Mouse (Mus musculus) neural tube, embryonic 14.5 days (tissue): ENCODE data around the gene Xirp1. TPM values are rescaled to one million over a fixed set of nuclear protein-coding genes. Genes with fewer than 3 reads are reported as not detected.
"Not testable (repeated sequence)": the region's sequence is repeated elsewhere in the genome, so short reads cannot be mapped to it uniquely, and the experiment has no call there.

ENCODE experiments used
- ATAC-seq: fragments of 200-750 bp; cut with Nextera tagmentation; 2 replicates; pipeline ENCODE4 v1.8.0; 2017; ENCODE audit warnings: low read depth, mild to moderate bottlenecking, moderate TSS enrichment, moderate library complexity
- H3K27ac ChIP-seq: fragments of 300-500 bp; sonication (generic); 2 replicates; pipeline ENCODE4 v1.5.1; 2014; ENCODE audit warnings: low read depth, mild to moderate bottlenecking, control low read depth, low read length, moderate library complexity, mixed read lengths
- H3K27me3 ChIP-seq: fragments of 300-500 bp; sonication (generic); 2 replicates; pipeline ENCODE4 v1.6.1; 2014; ENCODE audit warnings: low read length; ENCODE audit not compliant: control insufficient read depth, insufficient read depth
- H3K36me3 ChIP-seq: fragments of 300-500 bp; sonication (generic); 2 replicates; pipeline ENCODE4 v1.6.1; 2014; ENCODE audit warnings: low read length, mixed read lengths; ENCODE audit not compliant: control insufficient read depth, insufficient read depth
- H3K4me1 ChIP-seq: fragments of 300-500 bp; sonication (generic); 2 replicates; pipeline ENCODE4 v1.6.1; 2014; ENCODE audit warnings: low read length; ENCODE audit not compliant: control insufficient read depth, insufficient read depth
- H3K4me2 ChIP-seq: fragments of 300-500 bp; sonication (generic); 2 replicates; pipeline ENCODE4 v1.6.1; 2014; ENCODE audit warnings: mild to moderate bottlenecking, low read depth, low read length, control low read depth
- H3K4me3 ChIP-seq: fragments of 300-500 bp; sonication (generic); 2 replicates; pipeline ENCODE4 v1.5.1; 2014; ENCODE audit warnings: low read depth, low read length, control low read depth, mixed read lengths
- H3K9ac ChIP-seq: fragments of 300-500 bp; sonication (generic); replicated peaks from 2 replicates; pipeline ENCODE4 v1.6.1; 2014; ENCODE audit warnings: low read depth, mild to moderate bottlenecking, control low read depth, low read length, mixed read lengths
- H3K9me3 ChIP-seq: fragments of 300-500 bp; sonication (generic); 2 replicates; pipeline ENCODE4 v1.6.1; 2016; ENCODE audit warnings: low read length; ENCODE audit not compliant: control insufficient read depth
- WGBS: fragments of 180-500 bp; shearing (Covaris S2); extraction: QIAGEN DNeasy Blood & Tissue Kit; methylation state at CpG from one replicate; pipeline ENCODE4 v1.1.7; 2014; 5-methylcytosine and 5-hydroxymethylcytosine counted together
- polyA plus RNA-seq: library from polyadenylated mRNA; unstranded; fragments of >200 nt; fragmentation: Nextera tagmentation; extraction: Ambion mirVana; gene quantifications from 2 replicates; pipeline ENCODE4 v1.2.1, GENCODE M21; 2014

Xirp1 gene
- polyA plus RNA-seq, 1 experiment from 2014 or later, result 0.03 TPM

DNA sequence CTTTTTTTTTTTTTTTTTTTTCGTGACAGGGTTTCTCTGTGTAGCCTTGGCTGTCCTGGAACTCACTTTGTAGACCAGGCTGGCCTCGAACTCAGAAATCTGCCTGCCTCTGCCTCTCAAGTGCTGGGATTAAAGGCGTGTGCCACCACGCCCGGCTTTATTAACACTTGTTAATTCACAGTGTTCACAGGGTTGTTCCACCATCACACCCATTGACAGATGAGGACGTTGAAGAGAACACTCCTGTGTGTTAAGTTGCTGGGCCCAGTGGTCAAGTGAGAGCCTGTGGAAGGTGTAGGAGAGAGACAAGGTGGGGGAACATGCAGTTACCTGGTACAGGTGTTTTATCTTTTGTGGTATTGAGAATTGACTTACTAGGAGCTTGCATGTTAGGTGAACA, 11.2 kb downstream of the Xirp1 start:
- not testable (repeated sequence) for H3K4me3 ChIP-seq, H3K27me3 ChIP-seq, H3K4me2 ChIP-seq, ATAC-seq, H3K4me1 ChIP-seq, H3K9me3 ChIP-seq, H3K36me3 ChIP-seq, H3K9ac ChIP-seq, H3K27ac ChIP-seq
- 86% methylated on average over 6 of the region's 6 CpGs for WGBS

DNA sequence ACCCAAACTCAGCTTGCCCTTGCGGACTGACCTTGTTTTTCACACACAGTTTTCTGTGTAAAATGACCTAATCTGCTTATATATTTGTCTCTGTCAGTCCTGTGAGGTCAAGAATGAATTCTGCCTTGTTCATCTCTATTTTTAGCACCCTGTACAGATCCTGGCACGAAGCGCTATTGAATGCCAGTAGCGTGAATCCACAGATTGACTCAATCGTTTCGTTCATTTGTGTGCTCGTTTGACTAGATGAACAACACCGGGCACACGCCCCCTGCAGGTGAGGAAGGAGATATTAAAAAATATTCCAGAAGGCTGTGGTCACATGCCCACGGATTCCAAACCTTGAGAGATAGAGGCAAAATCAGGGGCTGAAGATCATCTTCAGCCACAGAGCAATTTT, 11.9 kb downstream of the Xirp1 start:
- peak overlapping the region; percentile 63 for H3K9ac ChIP-seq
- no peaks in the 10 kb centered on the region for H3K27me3 ChIP-seq
- peak; percentile 68 for ATAC-seq
- peak overlapping the region; percentile 79 for H3K4me2 ChIP-seq
- no peaks in the 10 kb centered on the region; the same call in 1 of the 2 replicates for H3K4me1 ChIP-seq
- WGBS, result 1% methylated on average over 10 of the region's 10 CpGs
- H3K4me3 ChIP-seq, result peak overlapping the region; percentile 42
- H3K9me3 ChIP-seq, result no peaks in the 10 kb centered on the region
- H3K27ac ChIP-seq, result peak overlapping the region; percentile 82
- no peaks in the 10 kb centered on the region for H3K36me3 ChIP-seq

DNA sequence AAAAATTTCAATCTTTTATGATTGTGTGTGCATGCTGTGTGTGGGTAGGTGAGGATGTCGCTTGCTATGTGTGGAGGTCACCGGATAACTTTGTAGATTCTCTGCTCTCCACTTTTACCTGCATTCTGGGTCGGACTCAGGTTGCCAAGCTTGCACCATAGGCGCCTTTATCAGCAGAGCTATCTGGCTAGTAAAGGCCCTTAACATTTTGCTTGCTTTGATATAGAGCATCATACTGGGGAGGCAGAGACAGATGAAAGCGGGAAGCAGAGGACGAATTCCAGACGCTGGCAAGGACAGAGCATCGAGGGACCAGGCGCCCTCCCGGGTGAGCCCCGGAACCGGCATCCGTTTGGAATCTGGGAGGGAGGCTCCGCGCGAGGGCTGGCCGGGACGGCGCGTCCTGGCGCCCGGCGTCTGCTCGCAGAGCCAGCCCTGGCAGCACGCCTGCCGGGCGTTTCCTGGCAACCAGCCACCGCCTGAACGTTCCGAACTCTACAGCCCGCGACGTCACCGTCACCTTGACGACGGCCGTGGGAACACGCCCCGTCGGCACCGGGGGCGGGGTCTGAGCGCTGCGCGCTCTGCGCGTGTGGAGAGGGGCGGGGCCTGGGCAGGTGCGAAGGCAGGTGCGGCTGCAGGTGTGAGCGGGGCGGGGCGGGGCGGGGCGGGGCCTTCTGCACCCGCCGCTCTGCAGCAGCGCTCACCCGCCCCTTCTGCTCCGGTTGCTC, 12.5 kb downstream of the Xirp1 start:
- Histone ChIP-seq H3K9ac (peak overlapping the region; percentile 63), H3K27ac (peak overlapping the region; percentile 82), H3K4me2 (peak overlapping the region; percentile 79), H3K9me3 (no peaks in the 10 kb centered on the region), H3K27me3 (no peaks in the 10 kb centered on the region), H3K36me3 (no peaks in the 10 kb centered on the region), H3K4me1 (no peaks in the 10 kb centered on the region; the same call in 1 of the 2 replicates), H3K4me3 (peak overlapping the region; percentile 42)
- ATAC-seq, result peak; percentile 94
- WGBS, result 2% methylated on average over 49 of the region's 60 CpGs

DNA sequence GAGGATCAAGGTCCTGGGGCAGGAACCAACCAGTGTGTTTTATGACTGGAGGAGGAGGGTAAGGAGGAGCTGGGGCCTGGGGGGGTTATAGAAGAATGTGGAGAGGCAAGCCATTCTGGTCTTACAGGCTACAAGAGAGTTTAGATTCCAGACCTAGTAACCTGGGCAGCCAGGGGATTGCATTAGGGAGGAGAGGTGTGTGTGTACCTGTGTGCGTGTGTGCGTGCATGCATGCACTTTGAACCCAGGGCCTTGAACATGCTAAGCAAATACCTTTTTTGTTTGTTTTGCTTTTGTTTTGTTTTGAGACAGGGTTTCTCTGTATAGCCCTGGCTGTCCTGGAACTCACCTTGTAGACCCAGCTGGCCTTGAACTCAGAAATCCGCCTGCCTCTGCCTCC, 13.5 kb downstream of the Xirp1 start:
- Histone ChIP-seq H3K27ac (no peak overlapping the region), H3K9me3 (no peaks in the 10 kb centered on the region), H3K4me1 (no peaks in the 10 kb centered on the region; the same call in 1 of the 2 replicates), H3K9ac (no peak overlapping the region), H3K4me2 (no peak overlapping the region), H3K4me3 (no peak overlapping the region), H3K27me3 (no peaks in the 10 kb centered on the region), H3K36me3 (no peaks in the 10 kb centered on the region)
- WGBS, result 98% methylated on average over 3 of the region's 3 CpGs
- ATAC-seq, result no peak

DNA sequence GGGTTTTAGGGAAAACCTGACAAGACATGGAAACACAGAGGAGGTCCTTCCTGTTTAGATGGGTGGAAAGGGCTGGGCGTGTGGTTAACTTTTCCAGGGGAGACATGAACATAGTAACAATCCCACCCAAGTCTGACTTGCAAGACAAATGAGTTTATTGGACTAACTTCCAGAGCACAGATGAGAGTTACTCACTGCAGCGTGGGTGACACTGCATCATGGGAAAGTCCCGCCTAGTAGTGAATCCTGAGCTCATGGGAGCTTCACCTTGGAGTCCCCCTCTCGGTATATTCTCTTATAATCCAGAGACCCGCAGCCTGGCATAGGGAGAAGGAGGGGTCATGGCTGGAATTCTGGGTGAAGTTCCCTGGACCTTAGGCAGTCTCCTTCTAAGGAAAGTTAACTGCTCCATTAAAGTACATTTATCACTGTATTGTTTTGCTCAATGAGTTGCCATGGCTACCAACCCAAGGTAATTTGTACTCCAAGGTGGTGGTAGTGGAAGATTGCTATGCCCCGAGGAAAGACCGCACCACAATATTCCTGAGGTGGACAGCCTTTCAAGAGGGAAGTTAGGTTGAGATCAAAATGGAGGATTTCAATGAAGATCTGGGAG, 14.1 kb downstream of the Xirp1 start:
- WGBS, result 59% methylated on average over 7 of the region's 7 CpGs
- Histone ChIP-seq H3K4me3 (no peak overlapping the region), H3K4me2 (no peak overlapping the region), H3K36me3 (no peaks in the 10 kb centered on the region), H3K27me3 (no peaks in the 10 kb centered on the region), H3K9me3 (no peaks in the 10 kb centered on the region), H3K9ac (no peak overlapping the region), H3K4me1 (no peaks in the 10 kb centered on the region; the same call in 1 of the 2 replicates), H3K27ac (no peak overlapping the region)
- ATAC-seq, result no peak

DNA sequence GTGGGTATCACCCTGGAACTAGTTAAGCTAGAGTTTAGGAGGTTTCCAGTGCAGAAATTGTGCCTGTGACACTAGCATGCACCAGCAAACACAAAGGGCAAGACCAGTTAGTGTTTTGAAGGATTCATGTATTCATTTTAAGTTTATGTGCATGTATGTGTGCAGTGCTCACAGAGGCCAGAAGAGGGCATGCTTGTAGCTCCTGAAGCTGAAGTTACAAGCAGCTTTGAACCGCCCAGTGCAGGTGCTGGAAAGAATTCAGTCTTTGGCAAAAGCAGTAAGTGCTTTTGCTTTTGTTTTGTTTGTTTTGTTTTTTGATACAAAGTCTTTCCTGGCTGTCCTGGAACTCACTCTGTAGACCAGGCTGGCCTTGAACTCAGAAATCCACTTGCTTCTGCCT, 15.6 kb downstream of the Xirp1 start:
- Histone ChIP-seq H3K36me3 (no peaks in the 10 kb centered on the region), H3K9me3 (no peaks in the 10 kb centered on the region), H3K4me2 (no peak overlapping the region), H3K27me3 (no peaks in the 10 kb centered on the region), H3K4me3 (no peak overlapping the region), H3K4me1 (no peaks in the 10 kb centered on the region; the same call in 1 of the 2 replicates), H3K9ac (no peak overlapping the region), H3K27ac (no peak overlapping the region)
- no peak for ATAC-seq
- 85% methylated on average over 1 of the region's 1 CpGs for WGBS

DNA sequence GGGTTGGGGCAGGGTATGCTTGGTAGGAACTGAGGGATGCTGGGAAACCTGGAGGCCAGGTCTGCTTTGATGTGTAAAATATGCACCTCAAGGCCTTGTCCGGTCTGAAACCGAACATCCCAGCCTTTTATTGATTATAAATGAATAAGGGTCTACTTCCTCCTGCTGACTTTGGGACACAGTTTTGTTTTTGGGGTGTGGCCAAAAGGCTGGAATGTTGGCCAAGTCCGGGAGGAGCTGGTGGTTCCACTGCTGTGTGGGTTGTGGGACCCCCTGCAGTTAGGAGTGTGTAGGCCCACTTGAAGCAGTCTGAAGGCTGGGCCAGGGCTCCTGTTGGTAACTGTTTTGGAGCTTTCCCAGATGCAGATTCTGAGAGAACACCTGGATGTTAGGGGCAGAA, 17.5 kb downstream of the Xirp1 start:
- H3K9ac ChIP-seq, result no peak overlapping the region
- no peaks in the 10 kb centered on the region for H3K9me3 ChIP-seq
- H3K4me3 ChIP-seq, result no peak overlapping the region
- no peaks in the 10 kb centered on the region for H3K36me3 ChIP-seq
- ATAC-seq, result no peak
- H3K27me3 ChIP-seq, result no peaks in the 10 kb centered on the region
- H3K4me2 ChIP-seq, result no peak overlapping the region
- 77% methylated on average over 3 of the region's 3 CpGs for WGBS
- H3K27ac ChIP-seq, result no peak overlapping the region
- H3K4me1 ChIP-seq, result no peaks in the 10 kb centered on the region

DNA sequence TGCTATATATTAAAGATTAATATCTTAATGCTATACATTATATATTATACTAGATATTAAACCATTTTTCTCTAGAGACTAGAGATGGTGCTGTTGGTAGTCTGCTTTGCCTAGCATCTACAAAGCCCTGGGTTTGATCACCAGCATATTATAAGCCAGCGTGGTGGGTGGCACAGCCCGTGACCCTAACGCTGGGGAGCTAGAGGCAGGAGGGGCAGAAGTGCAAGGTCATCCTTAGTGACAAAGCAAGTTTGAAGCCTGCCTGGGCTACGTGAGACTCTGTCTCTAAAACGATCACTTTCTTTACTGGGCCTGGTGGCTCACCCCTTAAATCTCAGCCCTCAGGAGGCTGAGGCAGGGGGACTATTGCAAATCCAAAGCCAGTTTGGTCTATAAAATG, 20.5 kb downstream of the Xirp1 start:
- Histone ChIP-seq H3K9ac (no peak overlapping the region), H3K4me2 (no peak overlapping the region), H3K9me3 (no peaks in the 10 kb centered on the region), H3K36me3 (no peaks in the 10 kb centered on the region), H3K4me1 (no peaks in the 10 kb centered on the region), H3K27ac (no peak overlapping the region), H3K27me3 (no peaks in the 10 kb centered on the region), H3K4me3 (no peak overlapping the region)
- 78% methylated on average over 5 of the region's 5 CpGs for WGBS
- no peak for ATAC-seq

DNA sequence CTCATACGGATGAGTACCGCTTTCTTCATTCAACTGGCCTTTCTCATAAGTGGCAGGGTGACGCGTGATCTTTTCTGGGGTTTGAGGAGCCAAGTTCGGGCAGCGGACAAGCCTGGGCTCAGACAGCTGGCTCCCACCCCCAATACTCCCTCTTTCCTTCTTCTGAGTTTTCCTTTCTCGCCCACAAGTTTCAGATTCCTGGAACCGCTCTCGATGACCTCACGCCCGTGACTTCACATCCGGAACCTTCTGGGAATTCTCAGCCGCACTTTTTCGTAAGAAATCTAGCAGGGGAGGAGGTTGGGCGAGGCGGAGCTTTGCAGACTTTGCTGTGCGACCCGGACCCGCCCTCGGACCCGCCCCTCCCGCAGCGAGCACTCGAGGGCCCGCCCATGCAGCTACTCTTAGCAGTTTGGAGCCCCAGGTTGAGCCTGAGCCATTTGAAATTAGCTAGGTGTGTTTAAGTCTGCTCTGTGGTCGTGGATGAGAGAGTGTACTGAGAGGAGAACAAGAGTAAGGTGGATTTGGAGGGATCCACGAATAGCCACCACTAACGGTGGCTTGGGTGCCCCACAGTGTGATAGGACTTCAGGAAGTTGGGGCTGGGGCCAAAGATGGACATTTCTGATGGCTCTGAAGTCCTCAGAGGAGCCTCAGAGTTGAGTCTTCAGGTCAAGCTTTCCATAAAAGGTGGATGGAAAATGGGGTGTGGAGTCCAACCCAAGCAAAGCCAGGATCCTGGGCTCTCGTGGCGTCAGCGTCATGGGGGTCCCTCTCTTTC, 21.3 kb downstream of the Xirp1 start:
- Histone ChIP-seq H3K4me3 (peak overlapping the region; percentile 5; the same call in 1 of the 2 replicates), H3K4me2 (peak overlapping the region; percentile 46), H3K4me1 (no peaks in the 10 kb centered on the region), H3K36me3 (no peaks in the 10 kb centered on the region), H3K27me3 (no peaks in the 10 kb centered on the region), H3K9ac (no peak overlapping the region; the same call in 1 of the 2 replicates), H3K27ac (no peak overlapping the region), H3K9me3 (no peaks in the 10 kb centered on the region)
- ATAC-seq, result peak; percentile 44; the same call in 1 of the 2 replicates
- 10% methylated on average over 31 of the region's 31 CpGs for WGBS
